Mouse (Mus musculus) retina, postnatal 7 days (tissue): ENCODE results near the gene Robo2.
"Not testable (repeated sequence)": the region's sequence is repeated elsewhere in the genome, so short reads cannot be mapped to it uniquely, and the experiment has no call there.

Source experiments
- DNase-seq: peaks from one replicate; pipeline ENCODE4 v3.0.0-alpha.2; 2012; ENCODE audit warnings: low read depth, low spot score

Gene Robo2

DNA sequence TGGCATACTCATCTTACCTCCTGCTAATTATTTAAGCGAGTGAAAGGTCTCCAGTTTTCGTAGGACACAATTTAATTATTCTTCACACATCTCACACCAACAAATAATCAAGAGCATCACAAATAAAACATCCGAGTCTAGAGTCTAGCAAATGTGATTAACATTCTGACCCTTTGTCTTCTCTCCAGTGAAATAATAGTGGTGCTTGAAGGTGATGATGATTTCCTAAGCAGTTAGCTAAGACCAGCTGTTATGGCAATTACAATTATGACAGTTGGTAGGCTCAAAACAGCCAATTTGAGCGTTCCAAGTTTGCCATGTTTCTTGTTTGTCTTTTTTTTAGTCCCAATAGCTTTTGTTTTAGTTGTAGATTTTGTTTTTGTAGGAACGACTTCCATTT, 210.9 kb downstream of the Robo2 start:
- no peak for DNase-seq

DNA sequence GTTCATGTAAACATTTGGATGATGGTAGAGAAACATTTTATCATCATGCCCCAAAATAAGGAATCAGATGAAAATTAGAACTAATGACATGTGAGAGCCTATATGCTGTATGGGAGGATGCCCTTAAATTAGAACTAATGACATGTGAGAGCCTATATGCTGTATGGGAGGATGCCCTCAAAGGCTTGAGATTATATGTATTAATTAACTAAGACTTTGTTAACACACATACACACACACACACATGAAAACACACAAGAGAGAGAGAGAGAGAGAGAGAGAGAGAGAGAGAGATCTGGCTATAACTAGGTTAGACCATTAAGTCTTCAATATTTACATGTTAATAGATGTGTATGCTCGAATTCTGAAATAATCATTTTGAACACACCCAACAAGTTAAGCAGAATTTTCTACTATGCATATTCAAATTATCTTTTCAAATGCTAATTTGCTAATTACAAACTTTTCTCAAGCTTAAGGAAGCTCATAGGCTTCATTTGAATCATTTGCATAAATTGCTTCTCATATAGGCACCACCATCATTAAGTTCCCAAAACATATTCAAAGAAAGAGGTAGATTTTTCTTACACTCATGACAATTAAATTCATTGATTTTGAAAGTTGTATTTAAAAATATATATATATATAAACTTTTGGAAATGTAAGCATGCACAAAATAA, 211.5 kb downstream of the Robo2 start:
- DNase-seq: no peak

DNA sequence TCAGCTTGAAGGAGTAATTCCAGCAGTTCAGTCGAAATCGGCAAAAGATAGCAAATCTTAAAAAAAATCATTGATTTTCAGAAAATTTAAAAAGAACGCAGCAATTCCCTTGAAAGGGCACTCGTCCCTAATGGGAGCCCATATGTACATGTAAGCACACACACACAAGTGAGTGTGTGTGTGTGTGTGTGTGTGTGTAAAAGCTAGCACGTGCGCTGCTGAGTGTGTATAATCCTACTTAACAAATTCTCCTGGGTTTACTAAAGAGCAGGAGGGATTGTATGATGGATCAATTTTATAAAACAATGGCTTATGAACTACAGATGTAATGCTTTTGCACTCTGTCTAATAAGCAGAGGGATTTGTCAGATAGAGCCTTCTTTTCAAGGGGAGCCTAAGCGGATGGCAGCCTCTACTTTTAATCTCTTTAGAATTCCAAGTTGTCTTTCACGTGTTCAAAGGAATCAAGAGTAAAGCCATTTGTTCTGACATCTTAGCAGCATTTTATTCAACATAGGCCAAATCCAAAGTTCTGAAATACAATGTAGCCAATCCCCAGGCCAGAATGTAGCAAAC, 218.6 kb downstream of the Robo2 start:
- no peak for DNase-seq

DNA sequence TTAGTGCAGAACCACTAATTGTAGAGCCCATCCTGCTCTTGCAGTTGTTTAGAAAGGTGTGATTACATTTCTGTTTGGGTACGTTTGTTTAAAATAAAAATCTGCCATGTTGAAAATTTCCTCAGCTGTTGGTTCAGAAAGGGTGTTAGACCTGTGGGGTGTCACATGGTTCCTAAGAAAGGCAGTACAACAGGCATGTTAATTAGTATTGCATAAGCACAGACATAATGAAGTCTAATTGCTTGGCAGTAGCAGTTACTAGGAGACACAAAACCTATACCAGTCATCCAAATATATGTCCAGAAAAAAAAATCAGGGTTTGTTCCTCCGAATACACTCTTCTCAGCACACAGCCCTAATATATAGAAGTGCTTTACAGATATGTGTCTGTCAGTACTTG, 220.0 kb downstream of the Robo2 start:
- no peak for DNase-seq

DNA sequence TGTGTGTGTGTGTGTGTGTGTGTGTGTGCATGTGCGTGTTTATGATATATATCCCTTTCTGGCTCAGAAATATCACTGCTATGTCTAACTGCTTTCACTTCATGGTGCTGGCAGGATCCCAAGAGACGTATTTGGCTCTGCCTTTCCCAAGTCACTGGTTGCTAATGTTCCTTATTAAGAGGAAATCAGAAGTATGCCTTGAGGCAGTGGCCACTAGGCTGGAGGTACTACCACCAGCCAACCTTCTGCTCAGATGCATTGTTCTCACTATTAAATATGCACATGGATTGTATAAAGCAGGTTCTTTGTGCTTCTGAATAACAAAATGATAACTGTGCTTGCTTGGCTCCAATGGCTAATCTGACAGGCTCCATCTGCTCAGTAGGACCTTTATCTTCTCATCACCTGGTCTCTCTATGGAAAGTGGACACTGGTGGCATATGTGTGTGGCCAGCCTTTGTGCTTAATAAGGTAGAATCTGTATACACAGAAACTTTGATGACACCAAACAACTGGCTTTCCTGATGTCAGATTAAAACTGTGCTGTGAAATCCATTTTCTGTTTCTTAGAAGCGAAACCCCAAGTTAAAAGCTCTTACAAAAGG, 229.0 kb downstream of the Robo2 start:
- no peak for DNase-seq

DNA sequence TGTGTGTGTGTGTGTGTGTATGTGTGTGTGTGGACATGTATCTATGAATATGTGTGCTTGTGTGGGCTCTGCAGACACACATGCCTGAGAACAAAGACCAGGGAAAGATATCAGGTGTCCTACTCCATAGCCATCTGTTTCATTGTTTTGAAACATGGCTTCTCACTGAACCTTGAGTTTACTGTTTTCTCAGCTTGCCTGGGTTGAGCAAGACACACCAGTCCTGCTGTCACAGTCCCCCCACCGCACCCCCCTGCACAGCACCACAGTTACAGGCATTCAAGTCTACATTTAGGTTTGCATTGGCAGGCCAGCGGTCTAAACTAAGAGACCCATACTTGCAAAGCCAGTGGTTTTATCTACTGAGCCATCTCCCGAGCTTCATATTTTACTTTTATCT, 239.0 kb downstream of the Robo2 start:
- no peak for DNase-seq

DNA sequence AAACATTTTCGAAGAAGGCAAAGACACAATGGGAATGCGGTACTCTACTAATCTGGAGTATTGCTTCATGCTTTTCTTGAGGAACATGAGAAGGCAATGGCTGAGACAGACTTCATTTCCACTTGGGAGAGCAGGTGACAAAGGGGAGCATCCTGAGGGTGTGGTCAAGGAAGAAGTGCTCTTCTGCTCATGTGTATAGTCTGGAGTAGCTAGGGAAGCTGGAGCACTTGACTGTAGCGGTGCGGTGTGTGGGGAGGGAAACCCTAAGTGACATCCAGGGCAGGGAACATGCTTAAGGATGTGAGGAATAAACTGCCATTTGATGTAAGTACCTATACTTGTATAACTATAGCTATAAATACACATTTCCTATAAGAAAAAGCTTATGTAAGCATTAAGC, 242.0 kb downstream of the Robo2 start:
- no peak for DNase-seq

DNA sequence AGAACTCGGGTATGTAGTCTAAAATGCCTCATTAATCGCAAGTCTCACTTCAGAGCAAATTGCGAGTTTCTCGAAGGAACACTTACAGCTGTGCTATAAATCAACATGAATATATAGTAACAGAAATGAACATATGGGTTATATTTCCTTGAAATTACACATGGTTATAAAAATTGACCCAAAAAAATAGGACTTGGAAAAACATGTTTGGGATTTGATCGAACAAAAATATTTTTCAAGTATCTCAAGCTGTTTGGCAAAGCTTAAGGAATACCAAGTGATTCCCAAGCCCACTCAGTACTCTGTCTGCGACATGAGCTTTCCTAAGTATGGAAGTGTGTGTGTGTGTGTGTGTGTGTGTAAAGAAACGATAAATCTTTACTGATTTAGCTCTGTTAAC, 242.5 kb downstream of the Robo2 start:
- no peak for DNase-seq

DNA sequence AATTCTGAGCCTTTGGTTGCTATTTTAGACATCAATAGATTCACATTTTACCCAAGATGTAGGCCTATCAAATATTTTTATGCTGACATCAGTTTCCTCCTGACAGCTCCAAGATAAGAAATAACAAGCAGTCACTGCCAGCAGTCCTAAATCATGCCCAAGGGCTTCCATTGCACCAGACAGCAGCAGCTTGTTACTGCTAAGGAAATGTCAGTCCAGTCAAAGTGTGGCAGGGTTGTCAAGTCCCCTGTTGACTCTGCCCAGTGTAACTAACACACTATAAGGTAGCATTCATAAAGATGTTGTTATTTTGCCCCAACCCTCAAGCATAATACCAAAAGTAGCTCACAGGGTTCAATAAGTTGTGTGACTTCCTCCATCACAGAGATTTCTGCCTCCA, 243.8 kb downstream of the Robo2 start:
- no peak for DNase-seq

DNA sequence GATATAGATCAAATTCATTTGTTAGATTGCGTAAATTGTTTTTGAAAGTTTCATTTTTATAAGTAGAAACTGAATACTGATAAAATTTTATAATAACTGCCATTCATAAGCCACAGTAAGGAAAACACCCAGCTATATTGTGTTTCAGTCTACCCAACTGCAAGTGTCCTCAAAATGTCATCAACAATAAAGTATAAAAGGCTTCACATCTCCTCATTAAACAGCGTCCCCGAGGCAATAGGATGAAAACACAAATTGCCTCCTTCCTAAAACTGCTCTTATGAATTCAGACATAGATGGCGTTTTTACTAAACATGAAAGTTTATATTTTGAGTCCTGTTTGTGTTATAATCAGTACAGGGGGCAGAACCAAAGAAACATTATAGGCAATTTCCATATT, 249.6 kb downstream of the Robo2 start:
- DNase-seq: peak; percentile 13

DNA sequence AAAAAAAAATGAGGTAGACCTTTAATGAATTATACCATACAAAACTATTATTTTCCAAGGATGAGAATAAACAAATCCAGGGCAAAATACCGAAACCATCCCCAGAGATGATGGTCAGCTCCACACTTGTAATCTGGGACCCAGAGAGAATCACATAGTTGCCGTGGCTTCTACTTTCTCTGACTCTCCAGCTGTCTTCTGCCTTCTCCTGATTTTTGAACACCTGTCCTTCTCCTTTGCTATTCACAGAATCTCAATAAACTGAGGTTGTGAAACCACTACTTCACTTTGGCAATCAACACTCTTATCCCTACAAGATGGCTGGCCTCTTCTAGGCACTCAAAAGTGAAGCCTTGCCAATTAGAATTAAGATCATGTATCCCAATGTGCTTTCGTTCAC, 252.4 kb downstream of the Robo2 start:
- DNase-seq: no peak

DNA sequence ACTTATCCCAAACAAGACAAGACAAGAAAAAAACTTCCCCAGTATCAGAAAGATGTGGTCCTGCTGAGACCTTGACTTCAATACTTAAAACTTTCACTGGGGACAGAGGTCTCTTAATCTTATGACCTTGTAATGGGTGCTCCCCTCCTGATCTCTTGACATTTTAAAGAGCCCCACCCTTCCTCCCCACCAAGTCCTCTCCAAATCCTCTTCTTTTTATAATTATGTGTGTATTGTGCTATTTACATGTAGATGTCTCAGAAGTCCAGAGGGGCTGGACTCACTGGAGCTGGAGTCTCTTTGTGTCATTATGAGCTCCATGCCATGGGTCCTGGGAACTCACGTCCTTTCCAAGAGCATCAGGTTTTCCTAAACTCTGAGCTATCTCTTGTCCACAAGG, 275.4 kb downstream of the Robo2 start:
- no peak for DNase-seq

DNA sequence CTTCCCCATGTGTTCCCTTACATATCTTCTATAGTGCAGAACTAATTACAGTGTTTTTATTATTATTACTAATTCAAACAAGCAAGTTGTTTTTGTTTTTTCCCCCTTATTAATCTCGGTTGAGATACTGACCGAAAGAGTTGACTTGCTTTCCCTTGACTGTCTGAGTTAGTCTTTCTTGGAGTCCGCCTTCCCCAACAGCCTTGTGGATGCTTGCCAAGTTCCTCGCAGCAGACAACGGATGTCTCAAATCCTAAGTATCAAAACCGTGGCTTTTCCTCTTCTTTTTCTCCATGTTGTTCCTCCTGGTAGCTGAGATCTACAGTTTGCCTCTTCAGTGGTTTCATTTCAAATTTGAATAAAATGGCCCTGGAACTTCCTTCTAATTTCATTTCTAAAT, 278.8 kb downstream of the Robo2 start:
- DNase-seq: no peak

DNA sequence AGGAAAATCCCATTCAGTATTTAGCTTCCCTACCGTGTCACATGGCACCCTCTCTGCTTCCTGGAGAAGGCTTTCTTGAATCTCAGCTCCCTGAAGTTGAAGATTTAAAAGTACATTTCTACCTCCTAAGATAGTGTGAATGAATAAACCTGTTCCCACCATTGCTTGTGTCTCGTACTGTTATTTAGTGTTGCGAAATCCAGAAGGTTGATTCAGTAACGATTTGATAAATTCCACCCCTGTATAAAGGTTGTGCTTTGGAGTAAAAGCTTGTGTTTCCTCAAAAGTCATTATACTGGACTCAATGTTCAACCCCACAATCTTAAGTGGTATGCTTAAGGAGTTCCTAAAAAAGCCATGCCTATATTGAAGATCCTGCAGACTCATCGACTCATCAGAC, 280.3 kb downstream of the Robo2 start:
- no peak for DNase-seq

DNA sequence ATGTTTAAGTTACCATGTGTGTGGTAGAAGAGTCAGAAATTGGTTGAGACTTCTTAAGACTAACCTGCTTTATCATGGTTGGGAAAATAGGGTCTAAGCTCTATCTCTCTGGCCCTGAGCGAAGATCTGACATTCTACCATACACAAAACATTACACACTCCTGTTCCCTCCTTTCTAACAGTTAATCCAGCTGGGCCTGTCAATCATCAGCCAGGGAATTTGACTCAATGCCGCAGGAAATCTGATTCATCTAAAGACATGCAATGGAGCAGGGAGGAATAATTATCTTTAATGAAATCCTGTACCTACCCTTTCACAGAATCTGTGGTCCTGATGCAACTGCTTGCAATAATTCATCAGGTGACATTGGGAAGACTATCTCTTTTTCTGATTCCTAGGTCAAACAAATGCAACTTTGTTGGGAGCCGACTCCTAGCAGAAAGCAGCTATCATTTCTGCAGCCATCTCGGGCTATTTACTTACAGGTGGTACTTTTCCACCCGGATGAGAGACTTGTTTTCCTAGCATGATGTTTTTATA, 283.1 kb downstream of the Robo2 start:
- no peak for DNase-seq

DNA sequence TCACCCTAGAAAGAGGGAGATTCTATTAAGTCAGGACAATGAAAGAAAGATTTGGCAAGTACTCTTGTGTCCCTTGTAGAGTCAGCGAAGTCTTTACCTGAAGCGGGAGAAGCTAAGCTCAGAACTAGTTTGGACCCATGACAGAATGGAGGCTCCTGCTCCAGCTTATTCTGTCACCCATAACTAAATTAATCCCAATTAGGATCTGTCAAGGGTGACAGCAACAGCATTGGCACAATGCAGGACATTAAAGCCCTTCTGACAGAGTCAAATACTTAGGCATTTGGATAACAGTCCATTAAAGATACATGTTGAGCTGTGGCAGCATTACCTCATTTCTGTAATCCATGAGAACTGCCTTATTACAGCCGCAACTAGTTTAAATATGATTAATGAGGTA, 298.5 kb downstream of the Robo2 start:
- DNase-seq: no peak

DNA sequence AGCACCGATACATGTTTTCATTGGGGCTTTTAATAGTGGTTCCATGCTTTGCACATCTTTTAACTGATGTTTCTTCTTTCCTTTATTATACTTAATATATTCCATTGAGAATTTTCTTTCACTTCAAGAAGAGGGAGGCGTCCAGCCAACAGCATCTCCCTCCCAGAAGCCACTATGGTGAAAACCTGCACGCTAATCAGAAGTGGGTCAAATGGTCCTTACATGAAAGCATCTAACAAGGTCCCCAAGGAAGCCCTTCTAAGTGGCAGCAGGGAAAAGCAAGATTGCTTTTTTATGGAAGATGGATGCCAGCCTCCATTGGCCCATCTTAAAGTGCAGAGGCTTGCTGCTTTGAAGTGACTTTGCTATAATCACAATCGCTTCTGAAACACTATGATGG, 300.5 kb downstream of the Robo2 start:
- DNase-seq: no peak

DNA sequence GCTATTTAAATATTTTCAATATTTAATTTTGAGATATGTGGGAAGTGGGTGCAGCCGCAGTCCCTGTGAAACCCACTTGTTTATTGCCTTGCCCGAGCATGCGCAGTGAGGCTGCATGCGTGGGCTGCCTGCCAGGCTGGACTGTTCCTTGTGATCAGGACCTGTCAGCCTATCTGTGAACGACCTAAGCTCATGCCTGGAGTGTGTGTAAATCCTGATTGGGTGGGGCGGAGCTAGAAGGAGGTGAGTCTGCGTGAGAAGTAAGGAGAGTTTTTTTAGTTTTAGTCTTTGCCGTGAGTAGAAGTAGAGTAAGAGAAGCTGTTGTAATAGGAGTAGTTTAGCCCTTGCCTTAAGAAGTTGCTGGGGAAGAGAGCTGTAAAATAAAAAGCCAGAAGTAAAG, 307.2 kb downstream of the Robo2 start:
- DNase-seq: not testable (repeated sequence)

DNA sequence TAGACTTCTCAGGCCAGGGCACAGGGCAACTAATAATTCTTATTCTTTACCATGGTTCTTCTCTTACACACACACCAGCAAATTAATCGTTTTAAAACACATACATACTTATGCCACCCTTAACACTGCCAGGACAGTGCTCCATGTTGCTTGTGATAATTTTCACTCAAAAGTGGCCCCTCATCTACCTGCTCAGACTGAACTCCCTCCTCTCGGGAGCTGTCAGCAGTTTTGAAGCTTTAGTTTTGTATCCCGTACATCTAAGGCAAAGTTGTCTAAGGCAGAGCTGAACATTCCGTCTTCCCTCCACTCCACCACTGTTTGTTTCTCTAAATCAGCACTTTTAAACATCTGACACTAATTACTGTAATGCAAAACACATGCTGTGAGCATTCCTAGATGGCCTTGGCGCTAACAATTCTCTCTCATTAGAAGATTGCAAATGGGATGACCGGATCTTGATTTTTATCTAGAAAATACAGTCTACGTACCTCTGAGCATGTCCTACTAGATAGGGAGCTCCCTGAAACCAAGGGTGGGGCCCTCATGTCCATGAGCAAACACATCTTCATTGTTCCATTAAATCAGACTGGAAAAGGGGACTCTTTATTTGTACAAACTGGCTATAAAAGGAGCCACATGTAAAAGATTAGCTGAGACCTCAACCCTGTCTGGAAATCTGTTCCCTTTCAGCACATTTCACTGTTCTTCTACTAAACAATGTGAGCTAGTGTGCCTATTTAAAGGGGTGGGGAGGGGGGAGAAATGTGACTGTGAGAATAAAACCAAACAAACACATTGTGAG, 318.4 kb downstream of the Robo2 start:
- no peak for DNase-seq

DNA sequence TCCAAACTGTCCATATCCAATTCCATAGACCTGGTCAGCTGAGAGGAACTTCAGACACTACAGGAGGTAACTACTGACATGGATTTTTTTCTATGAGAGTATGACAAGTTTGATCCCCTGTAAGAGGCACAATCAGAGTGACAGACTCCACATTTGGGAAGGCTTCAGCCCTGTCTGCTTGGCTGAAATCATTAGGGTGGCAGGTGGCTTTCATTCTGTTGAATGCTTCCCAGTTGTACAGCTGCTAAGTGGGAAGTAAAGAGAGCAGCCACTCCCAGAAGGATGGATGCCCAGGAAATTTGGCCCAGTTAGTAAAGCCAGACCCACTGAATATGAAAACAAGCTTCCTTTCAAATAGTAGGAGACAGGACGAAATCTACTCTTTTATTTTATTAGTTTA, 321.7 kb downstream of the Robo2 start:
- no peak for DNase-seq

DNA sequence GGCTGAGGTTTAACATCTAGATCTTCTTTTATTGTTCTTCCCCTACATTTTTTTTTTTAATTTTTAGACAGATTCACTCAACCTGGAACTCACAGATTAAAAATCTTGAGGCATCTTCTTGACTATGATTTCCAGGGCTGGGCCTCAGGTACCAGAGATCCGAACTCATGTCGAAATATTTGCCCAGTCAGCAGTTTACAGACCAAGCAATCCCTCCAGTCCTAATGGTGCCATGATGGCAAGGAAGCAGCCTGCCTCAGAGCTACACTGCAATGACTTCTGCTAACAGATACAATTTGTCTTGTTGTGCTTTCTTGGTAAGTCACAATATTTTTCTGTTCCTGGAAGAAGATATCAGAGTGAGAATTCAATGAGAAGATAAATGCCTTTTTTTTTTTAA, 327.4 kb downstream of the Robo2 start:
- no peak for DNase-seq

DNA sequence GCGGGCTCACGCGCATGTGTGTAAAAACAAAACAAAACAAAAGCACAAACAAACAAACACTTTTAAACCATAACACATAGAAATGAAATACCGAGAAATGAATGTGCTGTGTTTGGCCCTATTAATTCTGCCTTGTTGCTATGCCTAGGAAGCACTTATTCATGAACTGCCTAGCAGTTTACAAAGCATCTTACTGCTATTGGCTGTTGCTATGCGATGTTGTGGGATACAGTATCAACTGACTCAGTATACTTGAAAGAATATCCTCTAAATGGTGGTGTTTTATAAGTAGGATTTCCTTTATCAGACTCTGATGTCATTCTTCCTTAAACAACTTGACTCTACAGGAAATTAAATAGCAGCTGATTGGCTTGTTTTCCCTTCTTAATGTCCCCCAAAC, 339.0 kb downstream of the Robo2 start:
- DNase-seq: no peak
